Mouse (Mus musculus): ENCODE results near the gene Elp4.
A peak's percentile ranks its signal among the peaks of the same experiment; 100 is the strongest.

Gene Elp4

GRCm38 (mm10) chr2:105805210-105805609 lies 99.2 kb downstream of the Elp4 start:
- DNase-seq (ENCODE audit: low read depth, low spot score), result no peak

GRCm38 (mm10) chr2:105804506-105804905 lies 99.9 kb downstream of the Elp4 start:
- DNase-seq (ENCODE audit: low read depth, low spot score), result no peak

GRCm38 (mm10) chr2:105803427-105803826 lies 100.9 kb downstream of the Elp4 start:
- DNase-seq (ENCODE audit: low read depth, low spot score), result no peak

- DNase-seq (ENCODE audit: low read depth, low spot score), result no peak
These were observed 101.5 kb downstream of the Elp4 start for GRCm38 (mm10) chr2:105802902-105803301.

- no peak for DNase-seq (ENCODE audit: low read depth, low spot score)
These were observed 102.8 kb downstream of the Elp4 start for GRCm38 (mm10) chr2:105801536-105801935.

- no peak for DNase-seq (ENCODE audit: low read depth, low spot score)
These were observed 103.7 kb downstream of the Elp4 start for GRCm38 (mm10) chr2:105800694-105801093.

GRCm38 (mm10) chr2:105799840-105800239 lies 104.5 kb downstream of the Elp4 start:
- DNase-seq (ENCODE audit: low read depth, low spot score), result peak; percentile 33

GRCm38 (mm10) chr2:105797842-105798241 lies 106.5 kb downstream of the Elp4 start:
- no peak for DNase-seq (ENCODE audit: low read depth, low spot score)

- DNase-seq (ENCODE audit: low read depth, low spot score), result no peak
These were observed 108.3 kb downstream of the Elp4 start for GRCm38 (mm10) chr2:105796101-105796500.

- DNase-seq (ENCODE audit: low read depth, low spot score), result no peak
These were observed 111.8 kb downstream of the Elp4 start for GRCm38 (mm10) chr2:105792339-105793120.

GRCm38 (mm10) chr2:105789936-105790335 lies 114.4 kb downstream of the Elp4 start:
- DNase-seq (ENCODE audit: low read depth, low spot score), result no peak

- DNase-seq (ENCODE audit: low read depth, low spot score), result no peak
These were observed 116.6 kb downstream of the Elp4 start for GRCm38 (mm10) chr2:105787726-105788125.

- DNase-seq (ENCODE audit: low read depth, low spot score), result no peak
These were observed 117.4 kb downstream of the Elp4 start for GRCm38 (mm10) chr2:105786986-105787385.

GRCm38 (mm10) chr2:105782885-105783284 lies 121.5 kb downstream of the Elp4 start:
- no peak for DNase-seq (ENCODE audit: low read depth, low spot score)

- no peak for DNase-seq (ENCODE audit: low read depth, low spot score)
These were observed 123.6 kb downstream of the Elp4 start for GRCm38 (mm10) chr2:105780739-105781138.

- DNase-seq (ENCODE audit: low read depth, low spot score), result no peak
These were observed 125.0 kb downstream of the Elp4 start for GRCm38 (mm10) chr2:105779320-105779891.

- DNase-seq (ENCODE audit: low read depth, low spot score), result no peak
These were observed 133.1 kb downstream of the Elp4 start for GRCm38 (mm10) chr2:105771314-105771713.

GRCm38 (mm10) chr2:105769747-105770328 lies 134.5 kb downstream of the Elp4 start:
- DNase-seq (ENCODE audit: low read depth, low spot score), result no peak

- no peak for DNase-seq (ENCODE audit: low read depth, low spot score)
These were observed 150.9 kb downstream of the Elp4 start for GRCm38 (mm10) chr2:105753512-105753911.

GRCm38 (mm10) chr2:105749111-105749510 lies 155.3 kb downstream of the Elp4 start:
- DNase-seq (ENCODE audit: low read depth, low spot score), result no peak

GRCm38 (mm10) chr2:105746896-105747295 lies 157.5 kb downstream of the Elp4 start:
- DNase-seq (ENCODE audit: low read depth, low spot score), result no peak

- DNase-seq (ENCODE audit: low read depth, low spot score), result no peak
These were observed 168.2 kb downstream of the Elp4 start for GRCm38 (mm10) chr2:105736166-105736565.

- DNase-seq (ENCODE audit: low read depth, low spot score), result no peak
These were observed 173.7 kb downstream of the Elp4 start for GRCm38 (mm10) chr2:105730704-105731103.

All from A20 (cell line).